Mouse (Mus musculus): ENCODE measurements around the gene C1ql4. TPM values are rescaled to one million over a fixed set of nuclear protein-coding genes. Genes with fewer than 3 reads are reported as not detected.
A peak's percentile ranks its signal among the peaks of the same experiment; 100 is the strongest.

C1ql4 gene
- not detected in 2 replicates for polyA plus RNA-seq (2012; rRNA removed)

DNA sequence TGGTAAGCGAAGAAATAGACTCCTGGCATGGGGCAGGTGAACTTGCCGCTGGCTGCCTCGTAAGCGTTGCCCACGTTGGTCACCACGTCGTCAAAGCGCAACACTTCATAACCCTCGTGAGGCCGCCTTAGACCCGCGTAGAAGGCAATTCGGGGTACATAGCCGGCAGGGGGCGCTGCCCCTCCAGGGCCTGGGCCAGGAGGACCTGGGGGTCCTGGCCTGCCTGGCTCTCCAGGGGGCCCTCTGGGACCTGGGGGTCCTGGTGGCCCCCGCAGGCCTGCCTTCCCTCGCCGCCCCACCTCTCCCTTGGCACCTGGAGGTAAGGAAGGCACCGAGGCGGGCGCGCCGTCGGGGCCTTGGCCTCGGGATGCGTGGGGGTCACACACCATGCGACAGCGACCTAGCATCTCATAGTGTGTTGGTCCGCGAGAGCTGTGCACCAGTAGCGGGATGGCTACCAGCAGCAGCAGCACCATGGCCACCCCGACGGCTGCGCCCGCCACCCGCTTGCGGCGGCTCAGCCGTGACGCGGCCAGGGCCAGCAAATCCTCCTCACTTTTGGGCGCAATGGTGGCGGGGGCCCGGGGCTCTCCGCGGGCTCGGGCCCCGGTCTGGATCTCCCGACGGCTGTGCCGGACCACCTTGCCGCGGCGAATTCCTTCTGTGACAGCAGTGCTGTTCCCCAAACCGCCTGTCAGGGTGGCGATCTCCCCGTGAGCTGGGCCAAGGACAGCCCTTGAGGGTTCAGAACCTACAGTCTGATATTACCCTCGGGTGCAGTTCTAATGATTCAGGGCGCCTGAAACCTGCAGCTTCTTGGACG is at the start of gene C1ql4:
Gene C1ql4, minus strand, starts transcription at position 565 of the 823 bp plus-strand sequence.
- Histone ChIP-seq H3K4me3 (ENCODE audit: insufficient read depth, low read length) (no peak within 1 kb of the TSS), H3K27ac (ENCODE audit: insufficient read depth, low read length) (no peak within 1 kb of the TSS), H3K4me1 (ENCODE audit: control insufficient read depth, insufficient read depth, low read length) (no peaks in the 10 kb centered on the region)
- TF ChIP-seq CTCF (IDR thresholded peaks at IDR 0.05; ENCODE audit: extremely low read depth, insufficient read depth, low read length) (no peak), POLR2A (IDR thresholded peaks at IDR 0.05; ENCODE audit: extremely low read depth, insufficient read depth, low read length) (no peak)

DNA sequence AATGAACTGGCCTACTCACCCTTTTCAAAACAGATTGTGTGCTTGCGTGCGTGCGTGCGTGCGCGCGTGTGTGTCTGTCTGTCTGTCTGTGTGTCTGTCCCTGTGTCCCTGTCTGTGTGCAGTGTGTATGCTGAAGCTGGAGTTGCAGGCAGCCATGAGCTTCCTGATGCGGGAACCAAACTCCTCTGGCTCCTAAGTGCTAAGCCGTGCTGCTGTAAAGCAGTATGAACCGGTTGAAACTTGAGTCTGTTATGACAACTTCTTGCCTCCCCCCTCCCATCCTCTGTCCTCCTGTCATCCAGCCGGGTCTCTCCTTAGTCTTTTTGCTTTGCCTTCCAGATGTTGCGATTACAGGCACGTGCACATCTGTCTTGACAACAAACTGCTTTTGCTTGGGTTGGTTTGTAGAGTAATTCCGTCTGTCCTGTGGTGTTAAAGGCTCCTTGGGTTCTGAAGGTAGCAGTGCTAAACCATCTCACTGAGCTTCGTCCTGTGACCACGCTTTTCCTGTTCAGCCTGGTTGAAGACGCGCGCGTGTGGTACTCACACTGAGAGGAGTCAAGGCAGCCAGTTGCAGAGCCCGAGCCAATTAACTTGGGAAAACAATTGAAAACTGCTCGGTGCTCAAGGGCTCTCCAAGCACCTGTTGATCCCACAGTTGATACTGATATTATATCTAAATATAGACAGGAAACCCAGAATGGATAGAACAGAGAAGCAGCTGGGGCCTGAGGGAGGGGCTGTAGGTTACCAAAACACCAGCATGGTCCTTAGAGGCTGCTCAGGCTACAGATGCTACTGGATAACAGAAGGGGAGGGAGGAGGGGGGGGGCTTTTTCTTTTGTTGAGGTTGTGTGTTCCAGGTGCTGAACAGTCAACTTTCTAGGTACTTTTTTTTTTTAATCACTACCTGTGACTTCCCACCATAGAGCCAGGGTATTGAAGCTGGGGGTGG is 42.6 kb upstream of the C1ql4 start:
- no peak for TF ChIP-seq CTCF (IDR thresholded peaks at IDR 0.05; ENCODE audit: extremely low read depth, insufficient read depth, low read length)
- TF ChIP-seq POLR2A (IDR thresholded peaks at IDR 0.05; ENCODE audit: extremely low read depth, insufficient read depth, low read length), result no peak
- Histone ChIP-seq H3K27ac (ENCODE audit: insufficient read depth, low read length) (no peak overlapping the region), H3K4me3 (ENCODE audit: insufficient read depth, low read length) (no peak overlapping the region), H3K4me1 (ENCODE audit: control insufficient read depth, insufficient read depth, low read length) (no peaks in the 10 kb centered on the region)

DNA sequence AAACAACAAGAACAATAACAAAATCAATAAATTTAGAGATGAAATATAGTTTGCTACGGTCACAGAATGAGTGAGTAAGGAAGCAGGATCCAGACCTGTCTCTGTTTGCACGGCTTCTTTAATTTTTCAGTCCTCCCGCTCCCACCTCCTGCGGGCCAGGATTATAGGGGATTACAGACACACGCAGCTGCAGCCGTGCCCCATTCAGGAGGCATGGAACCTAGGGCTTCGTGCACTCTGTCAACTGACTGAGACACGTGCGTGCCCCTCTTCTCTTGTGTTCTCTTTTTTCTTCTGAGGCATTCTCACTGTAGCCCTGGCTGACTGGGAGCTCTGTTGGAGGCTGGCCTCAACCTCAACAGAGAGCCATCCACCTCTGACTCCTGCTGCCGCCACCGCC is 41.8 kb upstream of the C1ql4 start:
- Histone ChIP-seq H3K27ac (ENCODE audit: insufficient read depth, low read length) (no peak overlapping the region), H3K4me1 (ENCODE audit: control insufficient read depth, insufficient read depth, low read length) (no peaks in the 10 kb centered on the region), H3K4me3 (ENCODE audit: insufficient read depth, low read length) (no peak overlapping the region)
- TF ChIP-seq POLR2A (IDR thresholded peaks at IDR 0.05; ENCODE audit: extremely low read depth, insufficient read depth, low read length) (no peak), CTCF (IDR thresholded peaks at IDR 0.05; ENCODE audit: extremely low read depth, insufficient read depth, low read length) (no peak)

DNA sequence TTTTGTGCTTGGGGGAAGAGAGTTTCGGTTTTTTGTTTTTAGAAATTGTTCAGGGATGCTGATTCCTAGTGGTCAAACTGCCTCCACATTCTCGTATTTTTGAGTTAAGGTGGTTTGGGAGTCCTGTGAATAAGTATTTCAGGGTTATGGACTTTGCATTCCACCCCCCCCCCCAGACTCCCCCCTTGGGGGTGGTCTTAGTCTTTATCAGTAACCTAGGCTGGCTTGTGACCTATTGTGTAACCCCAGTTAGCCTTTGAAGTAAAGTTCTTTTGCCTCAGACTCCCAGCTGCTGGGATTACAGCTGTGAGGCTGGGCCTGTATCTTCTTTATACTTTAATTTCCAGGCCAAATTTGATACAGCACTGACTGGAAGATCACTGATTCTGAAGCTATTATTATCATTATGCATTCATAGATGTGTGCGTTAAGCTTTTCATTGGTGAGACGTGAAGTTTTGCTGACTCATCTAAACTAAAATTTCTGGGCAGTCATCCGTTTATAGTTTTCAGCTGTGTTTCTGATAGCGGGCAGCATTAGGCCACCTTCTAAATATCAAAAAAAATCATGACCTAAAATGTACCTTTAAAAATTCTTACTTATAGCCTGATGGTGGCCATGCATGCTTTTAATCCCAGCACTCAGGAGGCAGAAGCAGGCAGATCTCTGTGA is 40.4 kb upstream of the C1ql4 start:
- Histone ChIP-seq H3K4me1 (ENCODE audit: control insufficient read depth, insufficient read depth, low read length) (no peaks in the 10 kb centered on the region), H3K4me3 (ENCODE audit: insufficient read depth, low read length) (no peak overlapping the region), H3K27ac (ENCODE audit: insufficient read depth, low read length) (no peak overlapping the region)
- no peak for TF ChIP-seq POLR2A (IDR thresholded peaks at IDR 0.05; ENCODE audit: extremely low read depth, insufficient read depth, low read length)
- no peak for TF ChIP-seq CTCF (IDR thresholded peaks at IDR 0.05; ENCODE audit: extremely low read depth, insufficient read depth, low read length)

DNA sequence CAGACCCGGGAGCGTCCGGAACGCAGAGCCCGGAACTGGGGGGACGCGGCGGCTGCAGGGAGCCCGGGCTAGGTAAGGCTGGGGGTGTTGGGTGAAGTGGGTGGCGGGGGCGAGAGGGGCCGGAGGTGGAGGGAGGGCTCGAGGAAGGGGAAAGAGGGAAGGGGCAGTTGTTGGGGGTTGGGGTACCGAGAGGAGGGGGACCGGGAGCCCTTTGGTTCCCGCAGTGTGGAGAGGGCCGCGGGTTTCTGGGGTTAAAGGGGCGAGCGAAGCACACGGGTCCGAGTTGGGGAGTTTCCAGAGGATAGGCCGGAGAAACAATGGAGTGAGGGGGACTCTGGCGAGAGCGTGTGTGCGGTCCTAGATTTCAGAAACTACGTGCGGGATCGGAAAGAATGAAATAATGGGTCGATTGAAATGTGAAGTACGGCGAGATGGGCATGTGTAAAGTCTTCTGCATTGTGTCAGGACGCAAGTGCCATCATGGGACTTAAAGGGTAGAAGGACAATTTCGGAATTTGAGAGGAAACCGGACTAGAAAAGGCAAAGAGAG is 39.3 kb upstream of the C1ql4 start:
- no peaks in the 10 kb centered on the region for H3K4me1 ChIP-seq (ENCODE audit: control insufficient read depth, insufficient read depth, low read length)
- TF ChIP-seq CTCF (IDR thresholded peaks at IDR 0.05; ENCODE audit: extremely low read depth, insufficient read depth, low read length), result no peak
- TF ChIP-seq POLR2A (IDR thresholded peaks at IDR 0.05; ENCODE audit: extremely low read depth, insufficient read depth, low read length), result no peak
- H3K27ac ChIP-seq (ENCODE audit: insufficient read depth, low read length), result no peak overlapping the region
- peak overlapping the region; percentile 47 for H3K4me3 ChIP-seq (ENCODE audit: insufficient read depth, low read length)

DNA sequence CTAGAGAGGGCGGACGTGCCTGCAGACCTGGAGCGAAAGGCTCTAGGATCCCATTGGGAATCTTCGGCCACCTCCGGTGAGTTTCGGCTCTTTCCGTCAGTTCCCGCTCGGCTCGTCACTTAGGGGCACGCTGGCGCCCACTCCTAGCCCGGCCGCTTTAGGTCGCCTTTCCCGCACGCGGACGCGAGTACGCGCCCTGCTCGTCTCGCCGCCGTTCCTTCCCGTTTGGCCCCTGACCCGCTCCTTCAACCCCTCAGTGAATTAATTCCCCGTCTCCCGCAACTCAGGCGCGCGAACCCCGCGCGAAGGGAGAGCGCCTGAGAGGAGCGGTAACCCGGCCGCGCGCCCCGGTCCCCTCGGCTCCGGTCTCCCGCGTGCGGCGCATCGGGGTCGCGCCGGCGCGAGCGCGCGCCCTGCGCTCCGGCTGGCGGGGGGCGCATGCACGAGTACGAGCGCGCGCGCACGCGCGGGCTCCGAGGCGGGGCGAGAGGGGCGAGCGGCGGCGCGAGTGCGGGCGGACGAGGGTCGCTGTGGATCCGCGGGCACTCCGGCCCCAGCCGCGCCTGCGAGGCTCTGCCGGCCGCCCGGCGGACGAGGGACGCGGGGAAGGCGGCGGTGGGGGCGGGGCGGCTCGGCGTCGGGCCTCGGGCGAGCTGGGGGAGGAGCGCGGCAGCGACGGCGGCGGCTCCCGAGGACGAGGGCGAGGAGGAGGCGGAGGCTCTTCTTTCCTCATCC is 38.6 kb upstream of the C1ql4 start:
- TF ChIP-seq CTCF (IDR thresholded peaks at IDR 0.05; ENCODE audit: extremely low read depth, insufficient read depth, low read length) (no peak), POLR2A (IDR thresholded peaks at IDR 0.05; ENCODE audit: extremely low read depth, insufficient read depth, low read length) (0 out of 2 replicates have a peak, but pooled peaks have one; percentile 10)
- H3K27ac ChIP-seq (ENCODE audit: insufficient read depth, low read length), result 0 out of 2 replicates have a peak overlapping the region, but pooled peaks have one; percentile 31
- H3K4me3 ChIP-seq (ENCODE audit: insufficient read depth, low read length), result peak overlapping the region; percentile 47
- H3K4me1 ChIP-seq (ENCODE audit: control insufficient read depth, insufficient read depth, low read length), result no peaks in the 10 kb centered on the region

DNA sequence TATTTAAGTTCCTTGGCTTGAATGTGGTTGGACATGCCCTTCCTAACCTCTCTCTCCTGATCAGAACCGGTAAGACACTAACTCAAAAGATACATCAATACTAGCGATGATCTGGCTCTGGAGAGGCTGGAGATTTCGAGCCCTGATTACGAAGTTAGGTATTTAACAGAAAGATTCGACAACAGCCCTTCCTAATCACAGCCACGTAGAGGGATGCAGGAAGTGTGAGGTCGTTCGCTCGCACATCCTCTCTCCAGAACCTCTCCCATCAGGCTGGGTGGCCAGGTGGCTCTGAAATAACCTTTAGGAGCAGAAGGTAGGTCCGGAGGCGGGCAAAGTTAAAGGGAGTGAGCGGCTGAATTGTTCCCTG is 38.1 kb upstream of the C1ql4 start, which contains the start of gene Spats2:
Gene Spats2, plus strand, starts transcription at position 206 of the 370 bp plus-strand sequence.
- Histone ChIP-seq H3K4me3 (ENCODE audit: insufficient read depth, low read length) (peak within 1 kb of the TSS; percentile 47), H3K4me1 (ENCODE audit: control insufficient read depth, insufficient read depth, low read length) (no peaks in the 10 kb centered on the region), H3K27ac (ENCODE audit: insufficient read depth, low read length) (0 out of 2 replicates have a peak within 1 kb of the TSS, but pooled peaks have one; percentile 31)
- no peak for TF ChIP-seq POLR2A (IDR thresholded peaks at IDR 0.05; ENCODE audit: extremely low read depth, insufficient read depth, low read length)
- TF ChIP-seq CTCF (IDR thresholded peaks at IDR 0.05; ENCODE audit: extremely low read depth, insufficient read depth, low read length), result no peak

DNA sequence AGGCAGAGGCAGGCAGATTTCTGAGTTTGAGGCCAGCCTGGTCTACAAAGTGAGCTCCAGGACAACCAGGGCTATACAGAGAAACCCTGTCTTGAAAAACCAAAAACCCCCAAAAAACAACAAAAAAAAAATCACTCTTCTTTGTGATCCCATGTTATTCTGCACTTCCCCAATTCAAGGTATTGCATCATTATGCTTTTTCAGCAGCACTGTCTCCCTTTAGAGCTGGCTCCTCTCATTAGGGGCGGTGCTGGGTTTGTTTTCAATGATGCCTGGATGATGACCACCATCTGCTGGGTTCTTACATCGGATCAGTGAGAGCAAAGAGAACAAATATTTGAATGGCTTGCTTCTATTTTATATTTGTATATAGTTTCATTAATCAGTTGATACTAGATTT is 35.0 kb upstream of the C1ql4 start:
- H3K27ac ChIP-seq (ENCODE audit: insufficient read depth, low read length), result no peak overlapping the region
- no peaks in the 10 kb centered on the region for H3K4me1 ChIP-seq (ENCODE audit: control insufficient read depth, insufficient read depth, low read length)
- TF ChIP-seq CTCF (IDR thresholded peaks at IDR 0.05; ENCODE audit: extremely low read depth, insufficient read depth, low read length), result no peak
- TF ChIP-seq POLR2A (IDR thresholded peaks at IDR 0.05; ENCODE audit: extremely low read depth, insufficient read depth, low read length), result no peak
- H3K4me3 ChIP-seq (ENCODE audit: insufficient read depth, low read length), result no peak overlapping the region

Data from cortical plate, adult 2 months (tissue).